Mouse (Mus musculus) kidney, embryonic 14.5 days (tissue): Measurements from ENCODE around the gene Comtd1. TPM values are rescaled to one million over a fixed set of nuclear protein-coding genes. Genes with fewer than 3 reads are reported as not detected.

Source experiments
- ATAC-seq: fragments of 200-750 bp; cut with Nextera tagmentation; 2 replicates; pipeline ENCODE4 v1.8.0; 2017; ENCODE audit warnings: moderate number of reproducible peaks, mild to moderate bottlenecking, moderate TSS enrichment, moderate library complexity; ENCODE audit not compliant: low FRiP score, low TSS enrichment
- H3K27ac ChIP-seq: fragments of 300-500 bp; sonication (generic); 2 replicates; pipeline ENCODE4 v1.5.1; 2014; ENCODE audit warnings: low read depth, mild to moderate bottlenecking, low read length, moderate library complexity, mixed read lengths
- H3K27me3 ChIP-seq: fragments of 300-500 bp; sonication (generic); 2 replicates; pipeline ENCODE4 v1.6.1; 2014; ENCODE audit warnings: mild to moderate bottlenecking, low read length; ENCODE audit not compliant: control insufficient read depth, insufficient read depth
- H3K36me3 ChIP-seq: fragments of 300-500 bp; sonication (generic); 2 replicates; pipeline ENCODE4 v1.6.1; 2014; ENCODE audit warnings: low read length, mixed read lengths; ENCODE audit not compliant: control insufficient read depth, insufficient read depth
- H3K4me1 ChIP-seq: fragments of 300-500 bp; sonication (generic); 2 replicates; pipeline ENCODE4 v1.6.1; 2014; ENCODE audit warnings: low read length, mixed read lengths; ENCODE audit not compliant: control insufficient read depth, insufficient read depth
- H3K4me2 ChIP-seq: fragments of 300-500 bp; sonication (generic); replicated peaks from 2 replicates; pipeline ENCODE4 v1.6.1; 2014; ENCODE audit warnings: low read depth, mild to moderate bottlenecking, low read length
- H3K4me3 ChIP-seq: fragments of 300-500 bp; sonication (generic); 2 replicates; pipeline ENCODE4 v1.5.1; 2014; ENCODE audit warnings: mild to moderate bottlenecking, low read length
- H3K9ac ChIP-seq: fragments of 300-500 bp; sonication (generic); 2 replicates; pipeline ENCODE4 v1.6.1; 2014; ENCODE audit warnings: low read depth, mild to moderate bottlenecking, low read length, moderate library complexity
- H3K9me3 ChIP-seq: fragments of 300-500 bp; sonication (generic); 2 replicates; pipeline ENCODE4 v1.6.1; 2016; ENCODE audit warnings: low read length; ENCODE audit not compliant: control insufficient read depth
- WGBS: fragments of 180-500 bp; shearing (Covaris S2); extraction: QIAGEN DNeasy Blood & Tissue Kit; methylation state at CpG from one replicate; pipeline ENCODE4 v1.1.7; 2014; 5-methylcytosine and 5-hydroxymethylcytosine counted together
- polyA plus RNA-seq: library from polyadenylated mRNA; unstranded; fragments of >200 nt; fragmentation: Nextera tagmentation; extraction: Ambion mirVana; gene quantifications from 2 replicates; pipeline ENCODE4 v1.2.1, GENCODE M21; 2014

Comtd1 gene
- polyA plus RNA-seq, 1 experiment from 2014 or later, result 27.3 TPM

DNA sequence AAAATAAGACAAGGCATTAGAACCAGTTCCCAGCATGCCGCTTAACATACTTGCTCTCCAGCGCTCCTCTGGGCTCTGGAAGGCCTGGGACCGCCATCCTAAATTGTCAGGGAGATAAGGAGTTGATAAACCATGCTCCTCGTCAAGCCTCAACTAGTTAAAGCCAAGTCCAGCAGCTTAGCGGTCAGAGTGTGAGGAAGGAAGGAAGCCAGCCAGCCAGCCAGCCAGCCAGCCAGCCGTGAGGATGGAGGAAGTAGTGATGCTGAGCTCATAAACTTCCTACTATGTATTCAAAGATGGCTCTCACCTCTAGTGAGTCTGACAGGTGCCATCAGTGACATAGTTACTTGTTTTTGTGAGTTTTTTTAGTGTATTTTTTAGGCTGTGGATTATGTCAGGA lies 5.5 kb downstream of the Comtd1 start:
- Histone ChIP-seq H3K9ac (no peak overlapping the region), H3K27ac (no peak overlapping the region), H3K27me3 (no peaks in the 10 kb centered on the region), H3K4me3 (no peak overlapping the region), H3K4me2 (no peak overlapping the region), H3K9me3 (no peaks in the 10 kb centered on the region), H3K4me1 (peaks cover 12% of the 10 kb centered on the region), H3K36me3 (peaks cover 84% of the 10 kb centered on the region)
- ATAC-seq, result no peak
- 76% methylated on average over 6 of the region's 6 CpGs for WGBS

DNA sequence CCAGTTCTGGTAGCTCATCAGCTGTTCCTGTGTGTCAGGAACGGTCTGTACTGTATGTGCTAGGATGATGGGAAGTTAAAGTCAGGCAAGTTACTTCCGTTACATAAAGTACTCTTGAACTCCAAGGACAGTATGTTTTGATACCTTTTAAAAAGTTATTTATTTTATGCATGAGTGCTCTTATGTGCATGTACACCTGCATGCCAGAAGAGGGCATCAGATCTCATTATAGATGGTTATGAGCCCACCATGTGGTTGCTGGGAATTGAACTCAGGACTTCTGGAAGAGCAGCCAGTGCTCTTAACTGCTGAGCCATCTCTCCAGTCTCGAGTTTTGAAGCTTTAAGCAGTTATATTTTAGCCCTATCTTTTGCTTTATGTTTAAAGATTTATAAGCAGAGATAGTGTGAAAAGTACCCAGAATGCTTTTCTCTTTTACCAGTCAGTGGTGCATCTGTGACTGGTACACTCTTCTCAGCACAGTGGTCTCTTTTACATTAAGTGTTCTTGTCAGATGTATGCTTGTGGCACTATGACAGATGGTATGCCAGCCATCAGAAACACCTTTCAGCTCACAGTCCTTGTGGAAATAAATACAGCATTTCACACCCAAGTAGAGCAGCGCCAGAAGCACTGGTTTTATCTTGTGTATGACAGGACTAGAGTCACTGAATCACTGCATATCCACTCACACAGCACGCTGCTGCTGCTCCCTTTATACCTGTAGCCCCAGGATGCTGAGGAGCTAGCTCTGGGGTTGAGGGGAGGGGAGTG lies 6.8 kb downstream of the Comtd1 start:
- no peak overlapping the region for H3K9ac ChIP-seq
- H3K4me3 ChIP-seq, result no peak overlapping the region
- H3K9me3 ChIP-seq, result no peaks in the 10 kb centered on the region
- H3K4me2 ChIP-seq, result no peak overlapping the region
- peaks cover 96% of the 10 kb centered on the region for H3K36me3 ChIP-seq
- no peak for ATAC-seq
- 84% methylated on average over 5 of the region's 5 CpGs for WGBS
- peaks cover 2% of the 10 kb centered on the region; the same call in 1 of the 2 replicates for H3K4me1 ChIP-seq
- H3K27ac ChIP-seq, result no peak overlapping the region
- no peaks in the 10 kb centered on the region for H3K27me3 ChIP-seq

DNA sequence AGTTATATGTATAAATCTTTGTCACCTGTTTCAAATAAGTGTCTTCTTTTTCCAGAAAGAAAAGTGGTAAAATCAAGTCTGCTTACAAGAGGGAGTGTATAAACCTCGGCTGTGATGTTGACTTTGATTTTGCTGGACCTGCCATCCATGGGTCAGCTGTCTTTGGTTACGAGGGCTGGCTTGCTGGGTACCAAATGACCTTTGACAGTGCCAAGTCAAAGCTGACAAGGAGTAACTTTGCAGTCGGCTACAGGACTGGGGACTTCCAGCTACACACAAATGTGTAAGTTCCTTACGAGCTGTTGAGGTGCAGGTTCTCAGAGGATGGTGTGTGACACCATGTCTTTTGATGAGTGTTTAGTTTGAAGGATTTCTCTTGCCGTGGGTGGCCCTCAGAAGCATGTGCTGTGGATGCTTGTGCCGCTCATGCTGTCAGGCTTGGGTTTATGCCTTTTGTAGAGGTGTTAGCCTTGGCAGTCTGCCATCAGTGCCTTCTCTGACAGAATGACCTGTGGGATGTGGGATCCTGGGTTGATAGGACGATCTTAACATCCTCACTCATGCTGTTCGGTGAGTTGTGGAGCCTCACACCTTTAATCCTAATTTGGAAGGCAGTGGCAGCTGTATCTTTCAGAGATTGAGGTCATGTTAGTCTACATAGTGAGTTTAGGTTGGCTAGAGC lies 10.3 kb downstream of the Comtd1 start:
- Histone ChIP-seq H3K9ac (no peak overlapping the region), H3K4me1 (peaks cover 9% of the 10 kb centered on the region), H3K27ac (no peak overlapping the region), H3K27me3 (no peaks in the 10 kb centered on the region), H3K4me3 (no peak overlapping the region), H3K4me2 (no peak overlapping the region), H3K9me3 (no peaks in the 10 kb centered on the region), H3K36me3 (peaks cover 96% of the 10 kb centered on the region)
- ATAC-seq, result no peak
- 78% methylated on average over 8 of the region's 8 CpGs for WGBS

DNA sequence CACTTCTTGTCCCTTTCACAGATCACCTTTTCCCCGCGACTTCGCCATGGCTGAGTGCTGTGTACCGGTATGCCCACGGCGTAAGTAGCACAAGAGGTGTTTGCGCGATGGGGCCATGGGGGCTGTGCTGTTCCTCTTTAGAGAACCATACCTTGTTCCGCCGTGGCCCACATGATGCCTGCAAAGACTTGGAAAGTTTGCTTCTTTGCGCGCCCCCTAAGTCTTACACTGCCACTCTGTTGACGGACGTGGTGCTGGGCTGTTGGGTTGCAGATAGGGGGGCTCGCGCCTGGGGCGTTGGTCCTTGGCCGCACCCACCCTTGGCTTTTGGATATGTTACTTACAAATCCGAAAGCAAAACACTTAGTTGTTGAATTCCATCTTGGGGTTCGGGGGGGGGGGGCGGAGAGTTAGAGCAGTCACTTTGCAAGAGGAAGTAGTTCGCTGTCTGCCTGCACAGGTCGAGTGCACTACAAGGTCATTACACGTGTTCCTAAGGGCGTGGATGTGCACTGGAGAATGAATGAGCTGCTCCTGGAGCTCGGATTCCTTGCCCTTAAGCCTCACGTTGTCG lies 16.9 kb downstream of the Comtd1 start:
- Histone ChIP-seq H3K9ac (peak overlapping the region; percentile 91), H3K27me3 (no peaks in the 10 kb centered on the region), H3K36me3 (peaks cover 32% of the 10 kb centered on the region), H3K27ac (peak overlapping the region; percentile 97), H3K4me2 (peak overlapping the region; percentile 77), H3K4me1 (peaks cover 28% of the 10 kb centered on the region), H3K4me3 (peak overlapping the region; percentile 98), H3K9me3 (no peaks in the 10 kb centered on the region)
- under 1% methylated on average over 28 of the region's 28 CpGs for WGBS
- no peak; the same call in 1 of the 2 replicates for ATAC-seq

DNA sequence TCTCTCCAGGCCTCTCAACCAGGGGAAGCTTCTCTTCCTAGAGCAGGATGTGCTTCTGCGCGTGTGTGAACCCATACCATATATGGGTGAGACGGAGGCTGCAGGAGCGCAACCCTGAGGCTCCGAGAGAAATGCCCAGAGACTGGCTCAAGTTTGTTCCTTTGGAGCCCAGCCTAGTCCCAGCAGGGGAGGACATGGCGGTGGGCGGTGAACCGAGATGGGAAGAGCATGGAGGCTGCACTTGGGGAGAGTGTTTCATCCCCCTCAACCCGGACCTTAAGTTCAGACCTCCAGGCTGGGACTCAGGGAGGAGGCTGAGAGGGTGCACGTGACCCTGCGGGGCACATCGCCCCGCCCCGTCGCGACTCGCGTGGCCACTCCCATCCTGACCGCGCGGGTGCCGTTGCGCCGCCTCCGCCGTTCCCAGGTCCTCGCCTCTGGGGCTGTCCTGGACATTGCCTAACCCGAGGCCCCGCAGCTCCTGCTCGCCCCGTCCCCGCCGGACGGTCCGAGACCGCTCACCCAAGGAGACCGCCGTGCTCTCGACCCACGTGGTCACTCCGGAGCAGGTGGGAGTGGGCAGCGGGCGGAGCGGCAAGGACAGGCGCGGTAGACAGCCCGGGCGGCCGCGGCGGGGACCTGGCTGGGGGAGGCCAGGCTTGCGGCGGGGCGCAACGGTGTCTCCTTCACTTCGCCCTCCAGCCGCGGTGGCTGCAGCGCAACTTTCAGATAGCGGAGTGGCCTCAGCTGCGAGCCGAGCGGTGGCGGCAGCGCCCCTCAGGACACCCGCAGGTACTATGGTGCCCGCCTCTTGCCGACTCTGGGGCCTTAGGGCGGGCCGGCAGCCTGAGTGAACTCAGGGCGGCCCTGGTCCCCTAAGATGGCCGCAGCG lies 17.7 kb downstream of the Comtd1 start:
- WGBS, result under 1% methylated on average over 71 of the region's 73 CpGs

DNA sequence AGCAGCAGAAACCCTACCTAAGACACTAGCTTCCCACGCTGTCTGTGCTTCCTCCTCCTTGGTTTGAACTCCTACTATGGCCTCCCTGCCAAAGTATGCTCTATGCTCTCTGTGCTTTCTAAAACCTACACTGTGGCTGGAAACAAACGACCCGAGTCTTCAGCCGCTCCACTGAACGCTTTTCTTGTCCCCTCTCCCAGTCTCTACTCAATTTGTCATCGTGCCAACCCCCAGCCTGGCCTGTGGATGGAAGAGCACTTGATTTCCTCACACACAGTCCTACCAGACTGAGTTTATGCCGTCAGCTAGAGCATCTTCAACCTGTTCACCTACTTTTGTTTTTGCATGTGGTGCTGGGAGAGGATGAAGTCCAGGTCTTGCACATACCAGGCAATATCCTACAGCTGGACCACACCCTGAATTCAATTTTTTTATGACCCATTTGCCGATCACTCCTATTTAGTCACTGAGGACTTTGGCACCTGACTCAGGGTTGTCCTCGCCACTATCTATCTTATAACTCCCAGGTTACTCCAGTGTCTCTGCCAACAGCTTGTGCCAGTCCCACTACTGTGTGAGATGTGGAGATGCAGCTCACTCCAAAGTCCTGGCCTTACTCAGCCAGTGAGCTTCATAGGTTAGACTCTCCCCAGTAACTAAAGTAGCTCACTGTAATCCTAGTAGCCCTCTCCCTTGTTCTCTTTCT lies 22.8 kb downstream of the Comtd1 start:
- Histone ChIP-seq H3K4me1 (peaks cover 29% of the 10 kb centered on the region), H3K4me3 (no peak overlapping the region), H3K36me3 (no peaks in the 10 kb centered on the region), H3K27me3 (no peaks in the 10 kb centered on the region), H3K27ac (no peak overlapping the region), H3K9ac (no peak overlapping the region), H3K9me3 (no peaks in the 10 kb centered on the region), H3K4me2 (no peak overlapping the region)
- WGBS, result 76% methylated on average over 9 of the region's 9 CpGs
- no peak for ATAC-seq

More for the DNA sequence above, 17.7 kb downstream of the Comtd1 start:
- Histone ChIP-seq H3K27ac (peak overlapping the region; percentile 97), H3K4me1 (peaks cover 32% of the 10 kb centered on the region), H3K4me2 (peak overlapping the region; percentile 77), H3K27me3 (no peaks in the 10 kb centered on the region), H3K9me3 (no peaks in the 10 kb centered on the region), H3K36me3 (peaks cover 27% of the 10 kb centered on the region), H3K4me3 (peak overlapping the region; percentile 98), H3K9ac (peak overlapping the region; percentile 91)
- peak; percentile 97 for ATAC-seq

DNA sequence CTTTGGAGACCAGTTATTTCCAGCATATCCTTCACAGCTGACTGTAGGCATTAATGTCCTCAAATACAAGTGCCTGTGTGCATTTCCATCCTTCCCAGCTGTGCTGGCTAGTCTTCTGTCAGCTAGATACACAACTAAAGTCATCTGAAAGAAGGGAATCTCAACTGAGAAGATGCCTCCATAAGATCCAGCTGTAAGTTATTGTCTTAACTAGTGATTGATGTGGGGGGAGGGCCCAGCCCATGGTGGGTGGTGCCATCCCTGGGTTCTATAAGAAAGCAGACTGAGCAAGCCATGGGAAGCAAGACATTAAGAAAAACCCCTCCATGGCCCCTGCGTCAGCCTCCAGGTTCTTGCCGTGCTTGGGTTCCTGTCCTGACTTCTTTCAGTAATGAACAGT lies 23.8 kb downstream of the Comtd1 start, which contains the start of gene Vdac2:
Gene Vdac2, plus strand, starts transcription at position 301 of the 400 bp plus-strand sequence.
- H3K4me2 ChIP-seq, result no peak within 1 kb of the TSS
- H3K36me3 ChIP-seq, result no peaks in the 10 kb centered on the region
- no peak for ATAC-seq
- no peak within 1 kb of the TSS for H3K4me3 ChIP-seq
- H3K9me3 ChIP-seq, result no peaks in the 10 kb centered on the region
- peaks cover 23% of the 10 kb centered on the region for H3K4me1 ChIP-seq
- no peak within 1 kb of the TSS for H3K9ac ChIP-seq
- H3K27me3 ChIP-seq, result no peaks in the 10 kb centered on the region
- no peak within 1 kb of the TSS for H3K27ac ChIP-seq
- 84% methylated on average over 2 of the region's 2 CpGs for WGBS

DNA sequence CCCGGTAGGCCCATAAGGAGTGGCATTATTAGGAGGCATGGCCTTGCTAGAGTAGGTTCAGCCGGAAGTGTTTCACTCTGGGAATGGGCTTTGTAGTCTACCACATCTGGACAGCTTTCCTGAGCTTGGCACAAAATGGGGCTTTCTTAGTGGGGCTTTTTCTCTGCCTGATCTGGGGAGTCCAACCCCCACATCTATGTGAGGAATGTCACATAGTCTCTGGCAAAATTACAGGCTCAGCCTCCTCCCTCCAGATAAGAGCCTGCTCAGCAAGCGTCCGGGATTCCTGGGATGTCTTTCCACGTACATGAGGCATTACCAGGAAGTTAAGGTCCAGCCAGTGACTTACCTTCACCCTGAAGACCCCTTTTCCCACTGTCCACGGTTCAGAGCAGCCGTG lies 24.9 kb downstream of the Comtd1 start:
- Histone ChIP-seq H3K36me3 (no peaks in the 10 kb centered on the region), H3K4me2 (no peak overlapping the region), H3K4me1 (peaks cover 23% of the 10 kb centered on the region), H3K9ac (no peak overlapping the region), H3K27me3 (no peaks in the 10 kb centered on the region), H3K27ac (no peak overlapping the region), H3K4me3 (no peak overlapping the region), H3K9me3 (no peaks in the 10 kb centered on the region)
- WGBS, result 78% methylated on average over 7 of the region's 7 CpGs
- ATAC-seq, result no peak
